Mouse (Mus musculus): Measurements from ENCODE around the gene Acbd6.

DNA sequence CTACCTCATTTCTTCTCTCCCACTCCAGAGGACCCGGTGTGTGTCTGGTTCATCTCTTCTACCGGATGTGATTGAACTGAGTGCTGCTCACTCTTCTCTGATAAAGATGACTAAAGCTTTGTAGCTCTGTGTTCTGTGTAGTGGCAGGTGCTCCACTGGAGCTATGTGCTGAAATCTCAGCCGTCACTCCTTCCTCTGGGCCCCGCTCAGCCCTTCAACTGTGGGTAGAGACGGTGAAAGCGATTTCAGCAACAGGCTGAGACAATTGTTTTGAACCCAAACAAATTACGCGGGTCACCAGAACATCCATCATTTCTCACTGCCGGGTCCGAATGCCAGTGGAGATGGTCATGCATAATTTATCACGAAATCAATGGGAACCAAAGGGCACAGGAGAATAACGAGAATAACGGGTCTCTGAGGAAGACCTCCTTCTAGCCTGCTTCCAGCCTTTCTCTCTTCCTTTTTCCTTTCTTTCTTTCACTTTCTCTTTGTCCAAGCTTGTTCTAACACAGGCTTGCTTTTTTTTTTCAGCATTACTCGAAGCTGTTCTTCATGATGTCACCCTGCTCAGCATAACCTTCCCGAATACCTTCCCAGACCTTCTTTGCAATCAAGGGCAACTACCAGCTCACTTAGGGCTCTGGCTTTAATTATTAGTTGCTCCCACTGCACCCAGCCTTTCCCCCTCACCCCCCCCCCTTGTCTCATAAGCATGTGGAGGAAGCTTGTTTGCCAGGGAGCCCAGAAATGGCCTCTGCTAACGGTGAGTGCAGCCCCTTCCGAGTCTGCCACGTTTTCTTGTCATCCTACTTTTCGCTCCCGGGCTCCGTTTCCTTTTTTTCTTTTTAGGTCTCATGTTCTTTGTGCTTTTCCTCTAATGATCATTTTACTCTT, 27.1 kb upstream of the Acbd6 start:
- TF ChIP-seq CTCF (conservative IDR thresholded peaks at IDR 0.05; ENCODE audit: low read length) (no peak), NANOG (IDR thresholded peaks at IDR 0.05; ENCODE audit: borderline replicate concordance, low read length) (no peak), POU5F1 (IDR thresholded peaks at IDR 0.05; ENCODE audit: borderline replicate concordance, low read length) (no peak)
